Mouse (Mus musculus): ENCODE measurements at regions not wholly inside any gene's neighbourhood (a gene's known extent, or its start where the extent isn't known, plus 50 kb on each side); places are given as distances from the start of the nearest gene placed in this dataset.

DNA sequence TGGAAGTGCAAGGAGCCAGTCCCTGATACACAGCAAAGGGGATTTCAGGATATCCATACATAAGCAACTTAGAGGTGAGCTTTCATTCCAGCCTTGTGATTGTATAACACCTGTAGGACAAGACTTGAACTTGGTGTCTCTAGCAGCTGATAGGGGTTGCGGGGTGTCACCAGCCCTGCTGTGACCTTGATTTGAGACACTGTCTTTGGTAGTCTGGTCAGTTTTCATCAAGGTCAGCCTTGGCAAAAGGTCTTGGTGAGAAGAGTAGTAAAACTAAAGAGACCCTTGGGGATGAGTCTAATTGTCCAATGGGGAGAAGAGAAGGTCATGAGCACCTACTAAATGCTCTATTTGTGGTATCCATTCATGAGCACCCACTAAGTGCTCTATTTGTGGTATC lies 172.0 kb upstream of the Ubash3b start:
- no peak for DNase-seq (ENCODE audit: extremely low read depth, low read depth, low spot score)

DNA sequence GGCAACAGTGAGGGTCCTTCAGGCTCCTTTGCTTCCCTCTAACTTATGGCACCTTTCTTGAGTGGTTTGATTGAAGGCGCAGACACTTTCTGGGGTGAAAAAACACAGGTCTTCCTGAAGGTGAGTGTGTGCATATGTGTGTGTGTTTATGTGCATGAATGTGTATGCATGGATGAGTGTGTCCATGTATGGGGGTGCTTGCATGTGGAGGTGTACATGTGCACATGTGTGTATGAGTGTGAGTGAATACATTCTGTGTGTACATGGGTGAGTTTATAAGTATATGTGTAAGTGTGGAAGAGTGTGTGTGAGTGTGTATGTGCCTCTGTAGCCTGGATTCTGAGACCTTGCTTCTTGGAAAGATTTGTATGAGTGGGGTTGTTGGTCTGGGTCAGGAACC lies 167.5 kb upstream of the Ubash3b start:
- DNase-seq (ENCODE audit: extremely low read depth, low read depth, low spot score): no peak

- DNase-seq (ENCODE audit: extremely low read depth, low read depth, low spot score): no peak
These were observed 167.0 kb upstream of the Ubash3b start for GRCm38 (mm10) chr9:41328480-41328879.

- no peak for DNase-seq (ENCODE audit: extremely low read depth, low read depth, low spot score)
These were observed 166.6 kb upstream of the Ubash3b start for GRCm38 (mm10) chr9:41328056-41328455.

DNA sequence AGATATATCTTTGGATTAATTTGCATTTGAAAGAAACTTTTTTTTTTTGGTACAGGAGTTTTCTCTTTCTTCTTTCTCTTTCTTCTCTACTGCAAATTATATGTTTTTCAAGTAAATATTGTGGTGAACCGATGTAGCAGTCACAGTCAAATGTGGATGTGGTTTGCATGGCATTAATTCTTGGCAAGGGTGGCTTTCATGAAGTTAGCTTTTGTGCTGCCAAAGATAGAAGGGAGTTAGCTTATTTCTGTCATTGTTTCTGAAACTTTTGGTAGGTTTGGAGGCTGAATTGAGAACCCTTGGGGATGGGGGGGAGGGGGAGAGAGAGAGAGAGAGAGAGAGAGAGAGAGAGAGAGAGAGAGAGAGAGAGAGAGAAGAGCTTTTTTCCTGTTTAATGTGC lies 166.1 kb upstream of the Ubash3b start:
- no peak for DNase-seq (ENCODE audit: extremely low read depth, low read depth, low spot score)

GRCm38 (mm10) chr9:41326772-41327560 lies 165.5 kb upstream of the Ubash3b start:
- DNase-seq (ENCODE audit: extremely low read depth, low read depth, low spot score): no peak

DNA sequence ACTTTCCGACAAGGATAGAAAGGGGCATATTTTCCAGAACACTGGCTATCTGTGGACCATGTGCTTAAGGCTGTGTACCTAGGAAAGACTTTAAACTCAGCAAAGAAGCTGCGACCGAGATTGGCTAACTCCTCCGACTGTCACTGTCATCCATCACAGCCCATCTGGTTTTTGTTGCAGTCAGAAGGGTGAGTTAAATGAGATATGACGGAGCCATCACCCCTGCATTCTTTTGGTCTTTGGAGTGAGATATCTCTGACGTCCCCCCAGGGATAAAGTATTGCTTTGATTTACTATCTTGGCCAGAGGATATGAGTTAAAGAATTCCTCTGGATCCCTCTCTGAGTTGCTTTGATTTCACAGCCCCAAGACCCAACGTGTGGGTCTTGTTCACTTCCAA lies 160.0 kb upstream of the Ubash3b start:
- no peak for DNase-seq (ENCODE audit: extremely low read depth, low read depth, low spot score)

DNA sequence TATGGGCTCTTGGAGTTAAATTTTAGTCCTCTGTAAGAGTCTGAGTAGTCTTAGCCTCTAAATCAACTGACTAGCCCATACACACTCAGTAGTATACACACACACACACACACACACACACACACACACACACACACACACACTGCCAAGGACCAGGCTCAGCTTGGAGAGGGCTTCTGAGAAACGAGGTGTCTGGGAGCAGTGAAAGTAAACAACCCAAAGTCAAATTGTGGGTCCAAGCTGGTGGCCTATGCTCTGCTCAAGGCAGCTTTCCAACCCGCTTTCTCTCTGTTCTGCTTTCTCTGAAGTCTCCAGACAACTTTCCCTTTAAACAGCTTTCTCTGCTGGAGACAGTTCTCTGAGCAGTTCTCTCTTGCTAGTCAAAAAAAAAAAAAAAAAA lies 157.6 kb upstream of the Ubash3b start:
- no peak for DNase-seq (ENCODE audit: extremely low read depth, low read depth, low spot score)

DNA sequence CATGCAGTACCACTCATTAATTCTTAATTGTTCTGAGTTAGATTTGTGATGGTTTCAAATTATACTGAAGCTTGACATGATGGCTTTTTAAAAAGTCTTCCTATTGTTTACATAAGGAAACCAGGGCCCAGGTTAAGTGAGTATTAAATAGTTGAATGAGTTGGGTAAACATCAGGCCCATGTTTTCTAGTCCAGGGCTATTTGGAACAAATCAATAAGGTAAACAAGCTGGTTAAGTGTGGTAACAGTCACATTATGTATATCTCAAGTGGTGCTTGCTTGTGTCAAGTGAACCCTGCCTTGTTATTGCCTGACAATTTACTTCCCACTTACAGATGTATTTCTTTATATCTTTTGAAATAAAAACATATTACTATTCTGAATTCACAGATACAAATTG lies 144.7 kb upstream of the Ubash3b start:
- DNase-seq (ENCODE audit: extremely low read depth, low read depth, low spot score): no peak

DNA sequence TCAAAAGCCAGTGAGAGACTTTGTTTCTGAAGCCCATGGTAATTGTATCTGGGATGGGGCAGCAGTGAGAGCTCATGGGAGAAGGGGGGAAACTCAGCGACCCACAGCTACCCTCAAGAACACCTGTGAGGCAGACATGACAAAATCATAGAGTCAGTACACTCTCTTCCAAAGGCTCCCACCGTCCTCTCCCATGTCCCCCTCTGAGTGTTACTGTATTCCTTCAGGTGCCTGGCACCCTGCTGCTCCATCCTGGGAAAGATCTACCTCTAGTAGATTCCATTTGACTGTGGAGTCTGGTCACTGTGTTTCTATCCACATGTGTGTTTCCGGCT lies 142.0 kb upstream of the Ubash3b start:
- no peak for DNase-seq (ENCODE audit: extremely low read depth, low read depth, low spot score)

DNA sequence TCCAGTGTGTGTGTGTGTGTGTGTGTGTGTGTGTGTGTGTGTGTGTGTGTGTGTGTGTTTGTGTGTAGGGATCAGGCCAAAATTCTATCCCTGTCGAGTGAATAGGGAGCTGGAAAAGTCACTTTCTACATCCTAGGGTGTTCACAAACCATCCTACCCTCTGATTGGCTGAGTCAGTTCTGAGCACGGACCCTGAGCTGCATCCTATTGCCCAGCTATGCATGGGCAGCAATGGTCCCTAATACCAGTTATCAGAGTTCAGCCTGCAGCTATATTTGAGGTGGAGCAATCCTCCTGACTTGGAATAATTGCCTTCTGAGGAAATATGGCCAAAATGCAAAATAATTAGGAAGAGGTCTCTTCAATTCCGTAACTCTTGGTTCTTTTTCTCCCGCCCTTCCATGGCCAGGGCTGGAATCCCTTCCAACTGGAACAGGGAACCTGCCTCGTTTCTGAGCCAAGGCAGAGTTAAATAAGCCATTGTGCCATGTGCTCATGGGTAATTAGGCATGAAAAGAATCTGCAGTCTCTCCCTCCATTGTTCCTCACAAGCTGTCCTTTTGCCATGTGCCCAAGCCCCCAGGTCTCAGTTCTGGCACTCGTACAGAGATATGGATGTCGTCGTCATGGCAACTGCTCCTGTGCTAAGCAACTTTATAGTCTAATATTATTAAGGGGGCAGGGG lies 141.5 kb upstream of the Ubash3b start:
- no peak for DNase-seq (ENCODE audit: extremely low read depth, low read depth, low spot score)

- no peak for DNase-seq (ENCODE audit: extremely low read depth, low read depth, low spot score)
These were observed 124.6 kb upstream of the Ubash3b start for GRCm38 (mm10) chr9:41286145-41286468.

DNA sequence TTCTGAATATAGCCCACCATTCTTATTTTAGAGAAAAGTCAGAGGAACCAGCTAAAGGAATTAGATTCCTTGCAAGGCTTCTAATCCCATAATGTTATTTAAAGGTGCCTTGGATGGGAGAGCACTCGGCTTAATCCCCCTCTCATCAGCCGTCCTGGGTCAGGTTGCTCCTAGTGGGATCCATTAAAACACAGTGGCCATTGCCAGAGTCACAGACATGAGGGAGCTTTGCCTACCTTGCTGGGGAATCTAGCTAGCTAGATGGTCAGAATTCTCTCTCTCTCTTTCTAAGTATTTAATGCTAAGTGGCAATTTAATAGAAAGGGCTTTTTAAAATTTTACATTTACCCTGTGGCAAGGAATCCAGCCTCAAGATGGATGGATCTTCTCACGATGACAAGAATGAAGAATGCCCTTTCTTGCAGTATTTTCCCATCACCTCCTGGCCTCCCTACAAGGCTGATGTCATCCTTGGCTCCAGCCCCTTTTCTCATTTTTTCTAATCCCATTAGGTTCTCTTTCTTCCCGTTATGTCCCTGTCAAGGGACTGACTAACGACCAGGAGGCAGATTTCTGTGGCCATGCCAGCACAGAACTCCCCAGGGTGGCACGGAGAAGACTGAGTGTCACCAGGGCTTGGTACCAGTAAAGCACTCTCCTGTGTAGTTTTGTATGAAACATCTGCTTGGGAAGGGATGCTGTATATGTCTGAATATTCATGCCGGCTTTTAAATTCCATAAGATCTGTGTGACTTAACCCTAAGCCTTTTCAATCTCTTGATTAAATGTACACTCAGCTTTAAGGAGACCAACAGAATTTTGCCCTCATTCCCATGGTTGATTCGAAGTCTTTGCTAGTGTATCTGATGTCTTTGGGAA lies 124.0 kb upstream of the Ubash3b start:
- no peak for DNase-seq (ENCODE audit: extremely low read depth, low read depth, low spot score)

GRCm38 (mm10) chr9:41277726-41278125 lies 116.2 kb upstream of the Ubash3b start:
- DNase-seq (ENCODE audit: extremely low read depth, low read depth, low spot score): no peak

DNA sequence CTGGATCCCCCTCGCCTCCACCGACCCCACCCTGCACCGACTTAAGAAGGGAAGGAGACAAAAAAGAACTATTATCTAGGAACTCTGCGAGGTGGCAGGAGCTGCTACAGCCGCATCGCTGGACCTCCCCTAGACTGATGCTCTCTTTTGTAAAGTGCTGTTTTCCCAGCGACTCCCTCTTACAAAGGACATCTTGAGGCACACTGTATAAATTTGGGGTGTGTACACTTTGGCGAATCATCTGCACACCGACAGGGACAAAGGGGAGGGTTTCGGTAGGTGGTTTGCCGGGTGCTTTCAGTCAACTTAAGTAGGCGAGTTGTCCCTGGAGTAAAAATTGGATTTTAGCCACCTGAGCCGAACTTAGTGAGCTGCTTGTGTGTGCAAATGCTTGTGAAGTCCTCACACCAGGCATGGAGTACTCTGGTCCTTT lies 112.4 kb upstream of the Ubash3b start:
- no peak for DNase-seq (ENCODE audit: extremely low read depth, low read depth, low spot score)

GRCm38 (mm10) chr9:41273171-41273781 lies 111.8 kb upstream of the Ubash3b start:
- DNase-seq (ENCODE audit: extremely low read depth, low read depth, low spot score): no peak

GRCm38 (mm10) chr9:41272596-41272995 lies 111.1 kb upstream of the Ubash3b start:
- no peak for DNase-seq (ENCODE audit: extremely low read depth, low read depth, low spot score)

DNA sequence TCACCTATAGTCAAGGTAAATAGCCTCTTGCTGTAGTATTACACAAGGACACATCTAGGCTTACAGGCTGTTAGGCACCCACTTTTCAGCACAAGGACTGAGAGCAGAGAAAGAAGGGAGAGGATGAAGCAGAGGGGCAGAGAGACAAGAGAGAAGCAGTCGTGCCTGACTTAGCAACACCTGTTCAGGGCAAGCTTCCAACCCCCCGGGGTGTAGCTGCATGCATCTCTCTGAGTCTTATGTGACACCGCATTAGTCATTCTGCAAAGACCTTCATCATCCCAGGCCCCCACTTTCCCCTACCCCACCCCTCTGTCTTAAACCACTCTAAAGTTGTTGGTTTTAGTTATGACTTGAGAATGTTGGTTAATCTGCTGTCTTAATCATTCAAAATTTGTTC lies 106.6 kb upstream of the Ubash3b start:
- no peak for DNase-seq (ENCODE audit: extremely low read depth, low read depth, low spot score)

- no peak for DNase-seq (ENCODE audit: extremely low read depth, low read depth, low spot score)
These were observed 103.0 kb upstream of the Ubash3b start for GRCm38 (mm10) chr9:41264485-41264884.

- no peak for DNase-seq (ENCODE audit: extremely low read depth, low read depth, low spot score)
These were observed 95.7 kb upstream of the Ubash3b start for GRCm38 (mm10) chr9:41257244-41257643.

GRCm38 (mm10) chr9:41242372-41242771 lies 80.9 kb upstream of the Ubash3b start:
- DNase-seq (ENCODE audit: extremely low read depth, low read depth, low spot score): no peak

DNA sequence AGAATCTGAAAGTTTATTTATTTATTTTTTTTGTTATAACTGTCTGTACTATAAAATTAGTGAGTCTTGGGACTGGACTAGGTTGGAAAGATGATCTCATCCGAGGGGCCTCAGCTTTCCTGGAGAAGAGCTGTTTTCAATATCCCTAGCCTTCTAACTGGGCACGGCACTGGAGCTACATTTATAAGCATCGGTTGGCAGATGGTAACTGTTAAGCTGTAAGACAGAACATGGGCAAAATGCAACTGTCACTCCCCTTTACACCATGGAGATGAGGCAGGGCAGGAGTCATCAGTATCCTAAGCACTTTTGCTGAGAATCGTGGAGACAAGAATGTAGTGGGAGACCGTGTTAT lies 77.6 kb upstream of the Ubash3b start:
- no peak for DNase-seq (ENCODE audit: extremely low read depth, low read depth, low spot score)

All from fat pad, adult 2 months (tissue).